Mouse (Mus musculus): ENCODE measurements around the gene 9130023H24Rik.
A peak's percentile ranks its signal among the peaks of the same experiment; 100 is the strongest.

Gene 9130023H24Rik

GRCm38 (mm10) chr7:128246496-128247391, 8.9 kb upstream of the 9130023H24Rik start, which contains the start of gene Tgfb1i1:
Tgfb1i1 (plus strand) TSS chr7:128246812.
- peak; percentile 68 for DNase-seq

GRCm38 (mm10) chr7:128245547-128245946, 7.7 kb upstream of the 9130023H24Rik start:
- no peak for DNase-seq

DNA sequence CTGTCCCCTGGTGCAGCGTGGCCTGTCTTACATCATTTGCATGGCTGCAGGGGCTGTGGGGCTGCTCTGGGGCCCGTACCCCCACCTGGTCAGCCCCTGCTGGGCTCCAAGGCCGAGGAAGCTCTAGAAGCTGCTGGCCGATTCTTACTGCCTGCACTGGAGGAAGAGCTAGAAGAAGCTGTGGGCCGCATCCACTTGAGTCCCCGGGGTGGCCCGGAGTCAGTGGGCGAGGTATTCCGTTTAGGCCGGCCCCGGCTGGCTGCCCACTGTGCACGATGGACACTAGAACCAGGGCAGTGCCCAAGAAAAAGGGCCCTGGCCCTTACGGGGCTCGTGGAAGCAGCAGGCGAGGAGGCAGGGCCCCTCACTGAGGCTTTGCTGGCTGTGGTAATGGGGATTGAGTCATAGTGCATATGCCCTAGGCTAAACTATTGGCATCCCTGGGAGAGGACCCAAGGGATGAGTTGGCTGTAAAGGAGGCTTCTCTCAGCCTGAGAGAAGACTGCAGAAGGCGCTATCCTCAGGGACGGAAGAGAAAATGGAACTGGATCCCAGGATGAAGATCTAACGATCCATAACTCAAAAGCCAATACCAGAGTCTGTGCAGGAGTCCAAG, 6.7 kb upstream of the 9130023H24Rik start:
- DNase-seq, result no peak

GRCm38 (mm10) chr7:128243921-128244320, 6.1 kb upstream of the 9130023H24Rik start:
- DNase-seq, result no peak

GRCm38 (mm10) chr7:128242331-128242730, 4.5 kb upstream of the 9130023H24Rik start:
- DNase-seq, result no peak

DNA sequence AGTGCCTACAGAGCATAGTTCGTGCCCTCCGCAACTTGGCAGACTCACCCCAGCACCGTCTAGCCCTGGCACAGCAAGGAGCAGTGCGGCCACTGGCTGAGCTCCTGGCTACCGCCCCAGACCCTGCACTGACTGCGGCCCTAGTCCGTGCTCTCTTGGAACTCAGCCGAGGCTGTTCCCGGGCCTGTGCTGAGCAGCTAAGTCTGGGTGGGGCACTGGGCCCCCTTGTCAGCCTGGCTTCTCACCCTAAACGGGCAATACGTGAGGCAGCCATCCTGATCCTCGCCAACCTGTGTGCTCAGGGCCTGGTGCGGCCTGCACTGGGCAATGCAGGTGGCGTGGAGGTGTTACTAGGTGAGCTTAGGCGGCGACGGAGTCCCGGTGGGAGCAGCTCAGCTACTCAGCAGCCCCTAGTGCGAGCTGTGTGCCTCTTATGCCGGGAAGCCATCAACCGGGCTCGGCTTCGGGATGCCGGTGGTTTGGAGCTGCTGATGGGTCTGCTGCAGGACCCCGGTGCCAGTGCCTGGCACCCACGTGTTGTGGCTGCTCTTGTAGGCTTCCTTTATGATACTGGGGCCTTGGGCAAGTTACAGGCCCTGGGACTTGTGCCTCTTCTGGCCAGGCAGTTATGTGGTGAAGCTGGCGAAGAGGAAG, 2.4 kb upstream of the 9130023H24Rik start:
- DNase-seq, result no peak

GRCm38 (mm10) chr7:128238991-128239390, 1.2 kb upstream of the 9130023H24Rik start:
- peak; percentile 70 for DNase-seq

- DNase-seq, result no peak
Measured at GRCm38 (mm10) chr7:128237593-128237926, 271 bp downstream of the 9130023H24Rik start.

GRCm38 (mm10) chr7:128236856-128237592, 807 bp downstream of the 9130023H24Rik start, which contains the start of gene Armc5:
Armc5 (plus strand) TSS chr7:128237342.
- peak; percentile 88 for DNase-seq

DNA sequence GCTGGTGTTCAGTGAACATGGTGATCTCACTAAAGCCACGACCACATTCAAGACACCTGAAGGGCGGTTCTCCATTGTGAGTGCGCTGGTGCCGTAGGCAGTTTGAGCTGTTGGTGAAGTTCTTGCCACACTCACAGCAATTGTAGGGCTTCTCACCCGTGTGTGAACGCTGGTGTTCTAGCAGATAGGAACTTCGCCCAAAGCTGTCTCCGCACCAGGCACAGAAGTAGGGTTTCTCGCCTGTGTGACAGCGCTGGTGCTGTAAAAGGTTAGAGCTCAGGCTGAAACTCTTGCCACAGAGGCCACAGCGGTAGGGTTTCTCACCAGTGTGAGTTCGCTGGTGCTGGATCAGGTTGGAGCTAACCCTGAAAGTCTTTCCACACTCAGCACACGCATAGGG, 1.4 kb downstream of the 9130023H24Rik start:
- DNase-seq, result no peak

GRCm38 (mm10) chr7:128235481-128235880, 2.4 kb downstream of the 9130023H24Rik start:
- no peak for DNase-seq

DNA sequence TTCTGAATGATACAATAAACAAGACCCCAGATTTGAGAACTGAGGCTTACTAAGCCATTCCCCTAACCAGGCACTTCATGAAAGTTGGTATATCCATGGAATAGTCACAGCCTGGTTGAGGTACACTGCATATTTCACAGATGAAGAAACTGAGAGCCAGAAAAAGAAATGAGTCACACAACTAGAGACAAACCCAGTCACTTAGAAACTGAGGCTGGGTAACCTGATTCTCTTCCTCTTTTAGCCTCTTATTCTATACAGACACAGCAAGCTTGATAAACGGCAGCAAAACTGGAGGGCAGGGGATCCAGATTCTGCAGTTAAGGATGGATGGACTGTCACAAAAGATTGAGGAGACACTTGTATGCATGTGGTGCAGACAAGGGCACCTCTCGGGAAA, 3.0 kb downstream of the 9130023H24Rik start:
- DNase-seq, result no peak

GRCm38 (mm10) chr7:128231741-128232140, 6.1 kb downstream of the 9130023H24Rik start:
- peak; percentile 21 for DNase-seq

- no peak for DNase-seq
Measured at GRCm38 (mm10) chr7:128220936-128221335, 16.9 kb downstream of the 9130023H24Rik start.

GRCm38 (mm10) chr7:128219952-128220351, 17.9 kb downstream of the 9130023H24Rik start:
- DNase-seq, result no peak

- DNase-seq, result no peak
Measured at GRCm38 (mm10) chr7:128209826-128210225, 28.0 kb downstream of the 9130023H24Rik start.

- peak; percentile 83 for DNase-seq
Measured at GRCm38 (mm10) chr7:128208187-128208586, 29.6 kb downstream of the 9130023H24Rik start.

GRCm38 (mm10) chr7:128206152-128206551, 31.7 kb downstream of the 9130023H24Rik start, which contains the start of gene Cox6a2:
Cox6a2 (minus strand) TSS chr7:128206387.
- no peak for DNase-seq

- no peak for DNase-seq
Measured at GRCm38 (mm10) chr7:128205695-128206094, 32.1 kb downstream of the 9130023H24Rik start.

DNA sequence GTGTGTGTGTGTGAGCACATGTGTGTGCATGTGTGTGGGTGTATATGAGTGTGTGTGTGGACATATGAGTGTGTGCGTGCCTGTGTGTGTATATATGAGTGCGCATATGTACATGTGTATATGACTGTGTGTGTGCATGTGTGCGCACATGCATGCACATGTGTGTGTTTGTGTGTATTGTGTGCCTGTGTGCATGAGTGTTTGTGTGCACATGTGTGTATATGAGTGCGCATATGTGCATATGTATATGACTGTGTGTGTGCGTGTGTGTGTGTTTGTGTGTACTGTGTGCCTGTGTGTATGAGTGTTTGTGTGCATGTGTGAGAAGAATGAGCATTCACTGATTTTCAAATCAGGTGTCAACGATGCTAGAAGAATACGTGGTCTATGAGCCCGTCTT, 33.7 kb downstream of the 9130023H24Rik start:
- DNase-seq, result no peak

- no peak for DNase-seq
Measured at GRCm38 (mm10) chr7:128203071-128203470, 34.8 kb downstream of the 9130023H24Rik start.

DNA sequence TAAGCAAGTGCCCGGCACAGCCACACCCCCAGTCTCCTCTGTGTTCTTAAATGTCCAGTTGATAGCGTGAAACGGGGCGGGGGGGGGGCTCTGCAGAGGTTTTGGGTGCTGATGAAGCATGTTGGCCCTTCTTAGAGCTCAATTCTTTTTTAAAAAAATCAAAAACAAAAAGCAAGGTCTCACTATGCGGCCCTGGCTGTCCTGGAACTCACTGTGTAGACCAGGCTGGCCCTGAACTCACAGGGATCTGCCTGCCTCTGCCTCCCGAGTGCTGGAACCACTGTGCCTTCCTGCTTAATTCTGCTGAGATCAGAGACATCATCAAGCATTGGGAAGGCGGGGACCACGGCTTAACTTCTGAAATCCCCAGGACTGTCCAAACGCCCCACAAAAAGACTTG, 36.2 kb downstream of the 9130023H24Rik start:
- no peak for DNase-seq
